Mouse (Mus musculus): Measurements from ENCODE around the gene Ckap4.
A peak's percentile ranks its signal among the peaks of the same experiment; 100 is the strongest.
"Not testable (repeated sequence)": the region's sequence is repeated elsewhere in the genome, so short reads cannot be mapped to it uniquely, and the experiment has no call there.

Ckap4 gene

DNA sequence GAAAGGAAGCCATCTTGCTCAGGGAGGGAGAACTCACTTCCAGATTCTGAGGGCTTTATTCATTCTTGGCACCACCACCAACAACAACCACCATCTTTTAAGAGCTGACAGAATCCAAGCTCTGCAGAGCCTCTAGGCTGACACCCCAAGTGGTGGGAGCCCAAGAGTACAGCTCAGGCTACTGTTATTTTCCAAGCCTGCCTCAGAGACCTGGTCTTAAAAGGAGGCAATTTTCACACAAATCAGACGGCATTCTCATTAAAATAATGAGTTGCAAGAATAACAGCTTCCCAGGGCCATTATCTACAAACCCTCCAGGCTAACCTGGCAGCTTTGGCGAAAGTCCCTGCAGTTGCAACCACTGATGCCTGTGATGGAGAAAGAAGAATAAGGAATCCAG lies 37.1 kb downstream of the Ckap4 start:
- no peak for DNase-seq

DNA sequence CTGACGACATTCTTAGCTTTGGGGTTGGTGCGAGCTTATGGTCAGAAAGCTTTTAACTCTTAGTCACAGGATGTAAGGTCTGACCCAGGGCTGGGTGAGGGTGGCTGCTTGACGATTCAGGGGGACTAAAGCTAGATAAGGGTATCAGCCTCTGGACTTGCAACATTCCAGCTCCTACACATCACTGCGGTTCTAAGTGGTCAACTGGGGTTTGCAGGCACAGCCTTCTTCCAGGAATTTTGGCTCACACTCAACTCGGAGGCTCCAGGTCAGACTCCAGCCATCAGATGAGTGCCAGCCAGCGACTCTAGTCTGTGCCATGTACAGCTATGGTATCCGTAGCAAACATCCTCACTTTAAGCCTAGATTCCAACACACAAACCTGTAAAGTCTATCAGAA lies 39.4 kb downstream of the Ckap4 start:
- no peak for DNase-seq

DNA sequence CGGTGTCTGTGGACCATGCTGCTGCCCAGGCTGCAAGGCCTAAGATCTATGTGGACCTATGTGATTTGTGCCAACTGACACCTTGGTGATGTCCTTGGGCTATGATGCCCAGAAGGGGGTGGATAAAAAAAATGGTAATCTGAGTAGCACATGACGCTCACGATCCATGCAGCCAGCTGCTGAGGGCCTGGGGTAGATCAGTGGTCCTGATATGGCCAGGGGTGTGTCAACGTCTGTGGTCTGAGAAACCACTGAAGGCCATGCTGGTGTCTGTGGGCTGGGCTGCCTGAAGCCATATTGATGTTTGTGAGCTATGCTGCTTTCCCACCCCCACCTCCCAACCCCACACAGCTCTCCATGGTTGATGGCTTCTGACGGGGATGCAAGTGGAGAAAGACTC lies 43.7 kb downstream of the Ckap4 start:
- no peak for DNase-seq

DNA sequence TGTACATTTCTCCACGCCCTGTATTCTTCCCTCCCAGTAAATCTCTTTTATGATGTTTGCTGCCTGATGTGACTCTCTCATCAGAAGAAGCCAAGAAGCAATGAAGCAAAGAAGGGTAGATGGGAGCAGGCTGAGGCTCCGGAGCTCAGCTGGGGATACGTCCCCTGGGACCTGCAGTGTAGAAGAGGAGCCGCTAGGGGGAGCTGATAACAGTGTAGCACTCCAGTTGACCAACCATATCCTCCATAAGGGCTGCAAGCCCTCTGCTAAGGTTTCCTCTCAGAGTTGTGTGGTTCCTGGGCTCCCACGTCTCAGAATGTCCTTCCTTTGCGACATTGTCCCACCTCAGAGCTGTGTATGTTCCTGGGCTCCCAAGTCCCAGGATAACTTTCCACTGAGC lies 45.5 kb downstream of the Ckap4 start:
- peak; percentile 77 for DNase-seq

DNA sequence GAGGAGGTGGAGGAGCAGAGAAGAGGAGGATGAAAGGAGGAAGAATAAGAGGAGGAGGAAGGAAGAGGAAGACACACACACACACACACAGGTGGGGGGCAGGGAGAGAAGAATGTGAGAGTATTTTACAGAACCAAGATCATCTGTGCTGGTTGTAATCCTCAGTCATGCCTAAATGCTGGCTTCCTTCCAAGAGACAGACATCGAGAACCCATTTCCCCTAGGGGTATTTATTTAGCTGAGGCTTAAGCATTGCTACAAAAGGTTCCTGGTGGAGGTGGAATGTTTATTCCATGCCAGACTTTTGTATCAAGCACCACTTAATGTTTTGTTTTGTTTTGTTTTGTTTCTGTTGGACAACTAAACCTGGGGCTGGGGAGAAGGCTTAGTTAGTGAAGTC lies 49.2 kb downstream of the Ckap4 start:
- no peak for DNase-seq

DNA sequence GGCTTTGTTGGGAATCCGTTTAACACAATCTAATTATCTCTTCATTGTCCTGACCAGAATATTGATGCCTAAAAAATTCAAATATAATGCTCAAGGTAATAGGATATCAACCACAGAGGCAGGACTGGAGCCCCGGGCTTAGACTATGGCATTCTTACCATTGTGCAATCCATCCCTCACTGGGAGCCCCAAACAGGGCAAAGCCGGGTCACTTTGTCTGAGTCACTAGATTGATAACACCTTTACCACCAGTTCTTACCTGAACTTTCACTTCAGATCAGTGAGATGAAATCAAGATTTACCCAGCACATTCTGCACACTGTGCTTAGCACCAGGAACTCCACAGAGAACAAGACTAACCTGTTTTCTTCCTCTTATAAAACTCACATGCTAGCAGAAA lies 50.3 kb downstream of the Ckap4 start:
- DNase-seq = no peak

DNA sequence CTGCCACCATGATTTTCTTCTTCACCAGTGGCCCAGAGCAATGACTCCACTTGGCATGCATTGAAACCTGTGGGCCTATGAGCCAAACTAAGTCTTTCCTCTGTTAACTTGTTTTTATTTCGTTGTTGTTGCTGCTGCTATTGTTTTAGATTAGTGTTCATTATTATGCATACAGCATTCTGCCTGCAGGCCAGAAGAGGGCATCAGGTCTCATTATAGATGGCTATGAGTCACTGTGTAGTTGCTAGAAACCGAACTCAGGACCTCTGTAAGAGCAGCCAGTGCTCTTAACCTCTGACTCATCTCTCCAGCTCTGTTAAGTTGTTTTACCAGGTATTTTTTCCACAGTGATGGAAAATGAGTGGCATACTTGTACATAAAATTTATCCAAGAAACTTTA lies 50.8 kb downstream of the Ckap4 start:
- DNase-seq = no peak

DNA sequence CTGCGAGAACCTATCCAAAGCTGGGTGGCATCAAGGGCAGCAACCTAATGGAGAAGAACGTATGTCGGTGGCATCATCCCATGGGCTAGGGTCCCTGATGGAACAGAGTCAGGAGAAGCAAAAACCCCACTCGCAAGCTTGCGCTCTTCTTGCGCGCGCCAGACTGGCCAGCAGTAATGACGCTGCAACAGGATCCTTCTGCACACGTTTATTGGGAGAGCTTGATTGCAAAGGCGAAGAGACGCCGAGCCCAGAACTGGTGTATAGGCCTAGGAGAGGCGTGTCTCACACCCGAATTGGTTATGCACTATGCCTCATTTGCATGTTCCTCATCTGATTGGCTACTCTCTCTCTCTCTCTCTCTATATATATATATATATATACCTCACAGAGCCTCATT lies 51.4 kb downstream of the Ckap4 start:
- DNase-seq = not testable (repeated sequence)

DNA sequence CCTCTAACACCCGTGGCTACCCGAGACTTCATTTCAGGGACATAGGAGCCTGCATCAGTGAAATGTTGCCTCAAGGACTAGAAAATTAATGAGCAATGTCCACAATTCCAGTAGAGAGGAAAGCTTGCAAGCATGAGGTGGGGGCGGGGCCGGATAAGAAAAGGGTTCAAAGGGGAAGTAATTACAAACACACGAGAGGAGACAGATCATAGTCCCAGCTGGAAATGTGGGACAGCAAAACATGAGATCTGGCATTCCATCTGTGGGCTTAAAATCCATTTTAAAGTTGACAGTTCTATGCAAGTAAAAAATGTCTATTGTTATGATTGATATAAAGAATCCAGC lies 52.6 kb downstream of the Ckap4 start:
- peak; percentile 71 for DNase-seq

DNA sequence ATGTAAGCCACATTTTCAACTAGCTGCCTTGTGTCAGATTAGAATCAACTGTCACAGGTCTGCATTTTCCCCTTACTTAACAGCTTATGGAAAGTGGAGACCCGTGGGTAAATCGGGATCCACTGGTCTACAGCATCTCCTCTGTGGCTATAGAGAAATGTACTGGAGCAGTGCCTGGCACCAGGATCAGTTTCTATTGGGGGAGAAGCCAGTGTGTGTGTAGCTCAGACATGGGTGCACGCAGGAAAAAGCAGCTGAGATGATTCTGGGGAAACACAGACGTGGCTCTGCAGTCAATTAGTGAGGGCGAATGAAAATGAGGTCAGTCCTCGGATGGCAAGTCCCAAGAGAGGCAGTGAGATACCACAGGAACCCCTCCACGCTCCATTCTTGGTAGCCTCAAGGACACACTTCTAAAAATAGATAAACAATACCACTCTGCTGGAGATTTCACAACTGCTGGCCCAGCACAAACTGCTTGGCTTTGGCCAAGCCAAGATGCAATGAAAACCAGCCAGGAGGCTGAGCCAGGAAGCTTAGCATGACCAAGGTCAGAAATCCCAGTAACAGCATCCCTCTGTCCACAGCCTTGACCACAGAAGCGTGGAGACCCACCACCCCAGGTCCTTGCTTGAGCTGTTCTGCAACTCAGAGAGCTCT lies 53.1 kb downstream of the Ckap4 start:
- DNase-seq = peak; percentile 56

DNA sequence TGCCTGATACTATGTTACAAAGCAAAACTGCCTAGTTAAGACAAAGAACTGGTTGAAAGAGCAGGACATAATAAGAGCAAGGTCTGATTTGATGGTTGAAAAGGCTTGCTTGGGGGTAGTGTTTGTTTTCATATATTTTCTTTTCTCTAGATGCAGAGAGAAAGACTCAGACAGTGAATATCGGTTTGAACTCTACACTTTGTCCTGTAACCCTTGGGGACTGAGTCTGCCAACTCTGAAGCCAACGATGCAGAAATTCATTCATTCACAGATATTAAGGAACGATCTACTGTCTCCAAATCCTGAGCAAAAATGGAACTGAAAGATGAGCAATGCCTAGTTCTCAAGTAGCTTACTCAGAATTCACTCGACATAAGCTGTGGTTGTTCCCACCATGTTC lies 53.7 kb downstream of the Ckap4 start:
- no peak for DNase-seq

DNA sequence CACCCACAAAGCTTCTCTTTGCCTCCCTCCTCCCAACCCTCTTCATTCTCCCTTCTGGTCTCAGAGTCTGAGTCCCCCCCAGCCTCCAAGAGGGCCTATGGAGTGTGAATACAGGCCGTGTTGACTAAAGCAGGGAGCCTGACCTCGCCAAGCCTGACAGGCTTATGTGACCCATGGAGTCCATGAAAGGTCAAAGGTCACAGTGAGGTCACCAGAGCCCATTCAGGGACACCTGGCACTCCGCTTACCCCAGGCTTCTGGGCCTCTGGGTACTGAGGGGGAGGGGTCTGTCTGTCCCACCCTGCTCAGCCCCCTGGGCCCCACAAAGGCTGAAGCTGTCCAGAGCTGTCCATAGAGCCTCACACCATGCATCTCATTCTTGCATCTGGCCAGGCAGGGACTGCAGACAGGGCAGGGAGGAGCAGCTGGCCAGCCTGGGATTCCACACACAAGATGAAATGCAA lies 56.2 kb downstream of the Ckap4 start:
- no peak for DNase-seq

DNA sequence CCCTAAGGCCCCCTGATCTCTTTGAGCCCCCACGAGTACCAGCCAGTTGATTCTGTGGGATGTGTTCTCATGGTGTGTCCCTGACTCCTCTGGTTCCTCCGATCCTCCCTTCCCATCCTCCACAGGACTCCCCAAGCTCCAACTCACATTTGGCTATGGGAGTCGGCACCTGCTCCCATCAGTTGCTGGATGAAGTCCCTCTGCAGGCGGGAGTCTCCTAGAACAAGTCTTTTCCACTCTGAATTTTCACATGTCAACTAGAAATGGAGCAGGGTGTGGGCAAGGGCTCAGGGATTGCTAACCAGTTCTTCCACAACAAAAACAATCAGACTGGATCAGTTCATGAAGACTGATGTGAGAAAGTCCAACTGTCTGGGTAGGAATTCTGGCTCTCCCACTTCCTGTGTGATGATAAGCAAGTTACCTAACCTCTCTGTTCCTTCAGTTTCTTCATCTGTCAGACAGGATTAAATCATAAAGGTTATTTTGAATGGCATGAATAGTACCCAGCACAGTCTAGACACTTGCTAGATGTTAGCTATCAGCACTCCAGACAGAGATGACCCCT lies 56.7 kb downstream of the Ckap4 start:
- DNase-seq = no peak
